Mouse (Mus musculus) spleen, adult 18-20 months (tissue): ENCODE data around the gene Hmgcl.
"Not testable (repeated sequence)": the region's sequence is repeated elsewhere in the genome, so short reads cannot be mapped to it uniquely, and the experiment has no call there.

ENCODE experiments used
- DNase-seq, 2 experiments: peaks; one replicate each; pipeline ENCODE4 v3.0.0; 2022; ENCODE audit warnings: mixed read lengths in 2 of 2

Hmgcl gene

GRCm38 (mm10) chr4:135928376-135928775, 17.9 kb upstream of the Hmgcl start:
- no peak for DNase-seq

- no peak for DNase-seq
Measured at GRCm38 (mm10) chr4:135929405-135929804, 16.8 kb upstream of the Hmgcl start.

GRCm38 (mm10) chr4:135929828-135930227, 16.4 kb upstream of the Hmgcl start:
- DNase-seq = no peak

DNA sequence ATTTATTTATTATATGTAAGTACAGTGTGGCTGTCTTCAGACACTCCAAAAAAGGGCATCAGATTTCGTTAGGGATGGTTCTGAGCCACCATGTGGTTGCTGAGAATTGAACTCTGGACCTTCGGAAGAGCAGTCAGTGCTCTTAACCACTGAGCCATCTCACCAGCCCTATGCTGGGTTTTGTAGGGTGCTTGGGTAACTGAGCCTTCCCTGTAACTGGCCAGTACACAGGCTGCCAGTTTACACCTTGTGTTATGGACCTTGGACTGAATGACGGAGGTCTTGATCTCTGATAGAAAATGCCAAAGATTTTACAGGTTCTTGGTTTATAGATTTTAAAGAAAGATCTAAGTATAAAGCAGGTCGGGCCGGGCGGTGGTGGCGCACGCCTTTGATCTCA, 16.0 kb upstream of the Hmgcl start:
- DNase-seq = no peak

DNA sequence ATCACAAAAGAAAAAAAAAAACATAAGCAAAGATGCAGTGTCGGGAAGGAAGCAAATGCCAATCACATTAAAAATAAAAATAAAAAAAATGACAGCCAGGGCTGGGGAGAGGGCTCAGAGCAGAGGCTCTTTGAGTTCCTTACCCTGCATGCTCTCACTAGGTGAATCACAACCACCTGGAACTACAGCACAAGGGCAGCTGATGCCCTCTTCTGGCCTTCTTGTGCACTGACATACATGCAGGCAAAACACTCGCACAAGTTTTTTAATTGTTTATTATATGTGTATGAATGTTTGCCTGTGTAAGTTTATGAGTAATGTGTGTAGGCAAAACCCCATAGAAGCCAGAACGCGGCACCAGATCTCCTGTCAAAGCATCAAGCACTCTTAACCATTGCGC, 14.4 kb upstream of the Hmgcl start:
- DNase-seq = peak in 1 of 2 experiments; percentile 32

DNA sequence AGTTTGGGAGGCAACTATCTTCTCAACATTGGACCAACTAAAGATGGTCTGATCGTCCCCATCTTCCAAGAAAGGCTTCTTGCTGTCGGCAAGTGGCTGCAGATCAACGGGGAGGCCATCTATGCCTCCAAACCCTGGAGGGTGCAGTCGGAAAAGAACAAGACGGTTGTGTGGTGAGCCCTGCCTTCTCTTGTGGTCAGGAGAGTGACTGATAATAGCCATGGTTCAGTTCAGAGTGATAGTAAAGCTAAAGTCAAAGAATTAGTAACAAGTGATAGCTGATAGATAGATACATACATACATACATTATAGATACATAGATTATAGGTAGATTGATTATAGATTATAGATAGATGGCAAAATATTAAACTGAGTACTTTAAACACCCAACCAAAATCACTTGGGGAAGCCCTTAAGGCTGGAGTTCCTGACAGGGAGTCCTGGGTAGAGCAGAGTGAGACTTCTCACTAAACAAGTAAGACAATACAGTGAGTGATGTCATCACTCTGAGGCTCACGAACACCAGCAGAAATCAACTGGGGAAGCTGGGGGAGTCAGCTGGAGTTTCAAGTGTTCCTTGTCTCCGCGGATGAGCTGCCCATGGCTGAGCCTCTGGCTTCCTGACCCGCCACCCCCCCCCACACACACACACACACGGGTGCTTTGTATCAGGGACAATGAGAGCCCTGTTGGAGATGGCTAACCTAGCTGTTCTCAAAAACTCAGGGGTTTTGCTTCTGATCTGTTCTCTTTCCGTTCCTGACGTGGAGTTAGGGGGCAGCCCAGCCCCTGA, 11.3 kb upstream of the Hmgcl start:
- no peak for DNase-seq

DNA sequence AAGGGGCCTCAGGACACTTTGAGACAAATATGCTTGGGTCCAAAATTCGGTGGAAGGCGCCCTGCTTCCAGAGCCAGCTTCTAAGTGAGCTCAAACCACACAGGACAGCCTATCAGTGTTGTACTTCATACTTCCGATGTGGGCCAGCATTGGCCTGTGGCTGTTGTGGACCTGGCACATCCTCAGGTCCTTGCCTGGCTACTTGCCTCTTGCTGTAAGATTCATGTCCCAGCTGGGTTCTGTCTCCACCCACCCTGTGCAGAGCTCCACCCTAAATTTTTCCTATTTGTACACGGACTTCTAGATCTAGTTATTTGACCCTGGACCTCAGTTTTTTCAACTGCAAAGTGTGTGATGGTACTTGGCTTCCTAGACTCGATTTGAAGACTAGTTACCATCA, 10.7 kb upstream of the Hmgcl start:
- DNase-seq = no peak

- no peak for DNase-seq
Measured at GRCm38 (mm10) chr4:135938858-135939257, 7.4 kb upstream of the Hmgcl start.

- not testable (repeated sequence) for DNase-seq
Measured at GRCm38 (mm10) chr4:135941026-135941425, 5.2 kb upstream of the Hmgcl start.

DNA sequence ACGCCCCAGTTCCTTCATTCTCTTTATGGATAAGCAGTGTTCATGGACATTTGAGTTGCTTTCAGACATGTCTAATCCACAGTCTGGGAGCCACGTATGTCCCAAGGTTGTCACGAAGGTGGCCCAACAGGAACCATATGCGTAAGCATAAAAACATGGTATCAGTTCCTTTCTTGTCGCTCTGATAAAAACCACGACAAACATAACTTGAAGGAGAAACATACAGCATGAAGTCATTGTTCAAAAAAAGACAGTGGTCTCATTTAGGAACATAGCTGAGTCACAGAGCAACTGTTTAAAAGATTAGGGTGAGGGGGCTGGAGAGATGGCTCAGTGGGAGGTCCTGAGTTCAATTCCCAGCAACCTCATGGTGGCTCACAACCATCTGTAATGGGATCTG, 4.1 kb upstream of the Hmgcl start:
- DNase-seq = no peak

DNA sequence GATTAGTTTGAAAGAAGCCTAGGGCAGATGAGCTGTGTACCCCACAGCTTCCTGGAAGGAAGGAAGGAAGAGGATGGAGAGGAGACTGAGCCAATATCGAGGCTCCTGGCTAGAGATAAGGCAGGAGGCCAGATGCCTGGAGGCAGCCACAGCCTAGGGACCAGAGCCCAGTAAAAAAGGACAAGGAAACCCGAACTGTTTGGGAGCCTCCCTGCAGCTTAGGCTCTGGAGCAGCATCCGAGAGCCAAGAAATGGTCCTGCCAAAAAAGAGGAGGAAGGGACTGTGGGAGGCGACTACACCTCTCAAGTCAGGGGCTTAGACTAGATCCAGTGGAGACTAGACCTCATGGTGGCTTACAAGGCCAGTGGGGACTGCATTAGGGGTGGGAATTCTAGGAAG, 2.9 kb upstream of the Hmgcl start:
- no peak for DNase-seq

- DNase-seq = no peak
Measured at GRCm38 (mm10) chr4:135945706-135946105, 542 bp upstream of the Hmgcl start.

DNA sequence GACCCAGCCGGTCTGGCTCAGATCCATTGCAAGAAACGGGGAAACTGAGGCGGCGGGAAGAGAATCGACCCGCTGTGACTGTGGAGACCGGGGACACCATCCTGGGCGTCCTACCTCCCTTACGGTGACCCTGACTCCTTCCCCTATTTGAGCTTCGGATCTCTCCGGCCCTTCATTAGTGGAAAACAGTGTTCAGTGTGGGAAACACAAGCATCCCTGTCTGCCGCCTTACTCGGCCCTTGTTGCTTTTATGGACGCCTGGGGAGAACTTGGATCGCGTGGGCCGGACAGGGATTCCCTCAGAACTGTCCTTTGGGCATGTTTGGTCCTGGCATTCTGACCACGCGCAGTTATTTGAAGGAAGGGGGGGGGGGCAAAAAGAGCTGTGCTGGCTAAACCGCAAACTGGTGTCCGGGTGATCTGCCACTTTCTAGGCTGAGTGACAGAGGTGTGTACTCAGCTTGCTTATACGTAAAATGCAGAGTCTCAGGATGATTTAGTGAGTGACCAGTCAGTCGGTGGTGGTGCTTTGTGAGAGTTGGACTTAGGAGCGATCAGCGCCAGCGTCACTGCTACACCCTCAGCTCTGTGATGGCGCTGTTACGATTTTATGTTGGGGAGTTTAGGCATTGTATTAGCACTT, 532 bp downstream of the Hmgcl start:
- DNase-seq = peak in 1 of 2 experiments; percentile 23

- DNase-seq = no peak
Measured at GRCm38 (mm10) chr4:135948142-135948541, 1.9 kb downstream of the Hmgcl start.

GRCm38 (mm10) chr4:135949475-135949874, 3.2 kb downstream of the Hmgcl start:
- DNase-seq = no peak

GRCm38 (mm10) chr4:135949911-135950310, 3.7 kb downstream of the Hmgcl start:
- no peak for DNase-seq

DNA sequence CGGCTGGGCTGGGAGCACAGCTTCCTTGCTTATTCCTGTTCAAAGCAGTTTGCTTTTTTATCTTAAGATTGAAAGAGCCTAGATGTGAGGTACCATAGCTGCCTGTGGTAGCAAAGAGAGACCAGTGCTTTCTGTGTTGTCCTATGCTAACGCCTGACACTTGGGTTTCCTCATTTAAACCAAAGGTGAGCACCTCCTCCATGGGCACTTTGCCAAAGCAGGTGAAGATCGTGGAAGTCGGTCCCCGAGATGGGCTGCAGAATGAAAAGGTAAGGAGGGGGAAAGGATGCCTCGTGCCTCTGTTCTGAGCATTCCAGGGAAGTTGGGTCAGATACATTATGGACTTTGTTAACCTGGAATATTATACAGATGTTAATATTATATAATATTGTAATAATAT, 4.1 kb downstream of the Hmgcl start:
- DNase-seq = no peak

- no peak for DNase-seq
Measured at GRCm38 (mm10) chr4:135951505-135951904, 5.3 kb downstream of the Hmgcl start.

- no peak for DNase-seq
Measured at GRCm38 (mm10) chr4:135953179-135953578, 6.9 kb downstream of the Hmgcl start.

DNA sequence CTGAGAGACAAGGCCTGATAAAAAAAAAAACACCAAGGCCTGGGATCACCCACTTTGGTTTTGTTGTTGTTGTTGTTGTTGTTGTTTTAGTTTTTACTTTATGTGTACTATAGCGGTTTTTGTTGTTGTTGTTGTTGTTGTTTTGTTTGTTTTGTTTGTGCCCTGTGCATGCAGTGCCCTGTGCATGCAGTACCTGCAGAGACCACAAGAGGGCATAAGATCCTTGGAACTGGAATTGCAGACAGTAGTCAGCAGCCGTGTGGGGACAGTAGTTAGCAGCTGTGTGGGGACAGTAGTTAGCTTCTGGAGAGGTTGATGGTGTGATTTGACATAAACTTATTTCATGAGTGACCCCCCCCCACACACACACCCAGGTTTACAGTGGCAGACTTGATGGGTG, 8.0 kb downstream of the Hmgcl start:
- DNase-seq = peak in 1 of 2 experiments; percentile 77

- no peak for DNase-seq
Measured at GRCm38 (mm10) chr4:135955886-135956285, 9.6 kb downstream of the Hmgcl start.

- no peak for DNase-seq
Measured at GRCm38 (mm10) chr4:135958354-135958753, 12.1 kb downstream of the Hmgcl start.

DNA sequence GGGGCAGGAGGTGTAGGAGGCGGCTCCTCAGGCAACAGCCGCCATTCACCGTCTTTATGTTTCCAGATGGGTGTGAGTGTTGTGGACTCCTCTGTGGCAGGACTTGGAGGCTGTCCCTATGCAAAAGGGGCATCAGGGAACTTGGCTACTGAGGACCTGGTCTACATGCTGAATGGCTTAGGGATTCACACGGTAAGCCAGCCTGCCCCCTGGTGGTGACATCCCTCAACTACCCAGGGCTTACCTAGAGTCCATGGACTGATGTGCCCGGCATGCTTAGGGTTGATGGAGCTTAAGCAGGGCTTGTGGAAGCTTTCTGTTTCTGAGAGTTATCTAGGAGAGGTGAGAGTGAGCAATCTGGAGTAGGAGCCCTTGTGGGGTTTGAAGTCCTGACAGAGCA, 14.5 kb downstream of the Hmgcl start:
- DNase-seq = peak; percentile 63 to 86

- no peak for DNase-seq
Measured at GRCm38 (mm10) chr4:135961709-135962108, 15.5 kb downstream of the Hmgcl start.

GRCm38 (mm10) chr4:135962198-135962597, 15.9 kb downstream of the Hmgcl start:
- DNase-seq = no peak
